Mouse (Mus musculus) heart, embryonic 14.5 days (tissue): ENCODE results near the gene Hpd. TPM values are rescaled to one million over a fixed set of nuclear protein-coding genes. Genes with fewer than 3 reads are reported as not detected.
A peak's percentile ranks its signal among the peaks of the same experiment; 100 is the strongest.

Experiments used
- ATAC-seq: fragments of 200-750 bp; cut with Nextera tagmentation; 2 replicates; pipeline ENCODE4 v1.8.0; 2017; ENCODE audit warnings: low read depth, moderate TSS enrichment; ENCODE audit not compliant: insufficient number of reproducible peaks, insufficient read depth, low FRiP score
- H3K27ac ChIP-seq, 2 experiments: fragments of 200-500 bp in 1 of 2; fragments of 300-500 bp in 1 of 2; sonication (generic) in 1 of 2; replicated peaks in 1 of 2; 2 replicates each; pipeline ENCODE4 v1.5.1; 2012 to 2014; ENCODE audit warnings: low read depth in 2 of 2, low read length in 2 of 2, control low read depth in 1 of 2, mild to moderate bottlenecking in 1 of 2, mixed read lengths in 1 of 2; ENCODE audit not compliant: control insufficient read depth in 1 of 2, insufficient read depth in 1 of 2
- H3K27me3 ChIP-seq: fragments of 300-500 bp; sonication (generic); 2 replicates; pipeline ENCODE4 v1.6.1; 2014; ENCODE audit warnings: mild to moderate bottlenecking, low read length, control low read depth; ENCODE audit not compliant: control insufficient read depth, insufficient read depth
- H3K36me3 ChIP-seq: fragments of 300-500 bp; sonication (generic); 2 replicates; pipeline ENCODE4 v1.6.1; 2014; ENCODE audit warnings: mild to moderate bottlenecking, control low read depth, low read length, mixed read lengths; ENCODE audit not compliant: control insufficient read depth, insufficient read depth
- H3K4me1 ChIP-seq, 2 experiments: fragments of 200-500 bp in 1 of 2; fragments of 300-500 bp in 1 of 2; sonication (generic) in 1 of 2; 2 replicates each; pipeline ENCODE4 v1.6.1; 2012 to 2014; ENCODE audit warnings: low read length in 2 of 2, control low read depth in 1 of 2, mixed read lengths in 1 of 2; ENCODE audit not compliant: control insufficient read depth in 2 of 2, insufficient read depth in 2 of 2
- H3K4me2 ChIP-seq: fragments of 300-500 bp; sonication (generic); 2 replicates; pipeline ENCODE4 v1.6.1; 2014; ENCODE audit warnings: mild to moderate bottlenecking, low read length
- H3K4me3 ChIP-seq, 2 experiments: fragments of 200-500 bp in 1 of 2; fragments of 300-500 bp in 1 of 2; sonication (generic) in 1 of 2; 2 replicates each; pipeline ENCODE4 v1.5.1; 2012 to 2014; ENCODE audit warnings: low read length in 2 of 2, mild to moderate bottlenecking in 2 of 2, control low read depth in 1 of 2, low read depth in 1 of 2, moderate library complexity in 1 of 2; ENCODE audit not compliant: control insufficient read depth in 1 of 2, insufficient read depth in 1 of 2
- H3K9ac ChIP-seq: fragments of 300-500 bp; sonication (generic); 2 replicates; pipeline ENCODE4 v1.6.1; 2014; ENCODE audit warnings: mild to moderate bottlenecking, low read length
- H3K9me3 ChIP-seq: fragments of 300-500 bp; sonication (generic); 2 replicates; pipeline ENCODE4 v1.6.1; 2016; ENCODE audit warnings: low read length, control low read depth; ENCODE audit not compliant: control insufficient read depth
- WGBS: fragments of 180-500 bp; shearing (Covaris S2); extraction: QIAGEN DNeasy Blood & Tissue Kit; methylation state at CpG from one replicate; pipeline ENCODE4 v1.1.7; 2014; 5-methylcytosine and 5-hydroxymethylcytosine counted together
- polyA plus RNA-seq: library from polyadenylated mRNA; unstranded; fragments of >200 nt; fragmentation: Nextera tagmentation; extraction: Ambion mirVana; gene quantifications from 2 replicates; pipeline ENCODE4 v1.2.1, GENCODE M21; 2014

Gene Hpd
- polyA plus RNA-seq, 1 experiment from 2014 or later = not detected

DNA sequence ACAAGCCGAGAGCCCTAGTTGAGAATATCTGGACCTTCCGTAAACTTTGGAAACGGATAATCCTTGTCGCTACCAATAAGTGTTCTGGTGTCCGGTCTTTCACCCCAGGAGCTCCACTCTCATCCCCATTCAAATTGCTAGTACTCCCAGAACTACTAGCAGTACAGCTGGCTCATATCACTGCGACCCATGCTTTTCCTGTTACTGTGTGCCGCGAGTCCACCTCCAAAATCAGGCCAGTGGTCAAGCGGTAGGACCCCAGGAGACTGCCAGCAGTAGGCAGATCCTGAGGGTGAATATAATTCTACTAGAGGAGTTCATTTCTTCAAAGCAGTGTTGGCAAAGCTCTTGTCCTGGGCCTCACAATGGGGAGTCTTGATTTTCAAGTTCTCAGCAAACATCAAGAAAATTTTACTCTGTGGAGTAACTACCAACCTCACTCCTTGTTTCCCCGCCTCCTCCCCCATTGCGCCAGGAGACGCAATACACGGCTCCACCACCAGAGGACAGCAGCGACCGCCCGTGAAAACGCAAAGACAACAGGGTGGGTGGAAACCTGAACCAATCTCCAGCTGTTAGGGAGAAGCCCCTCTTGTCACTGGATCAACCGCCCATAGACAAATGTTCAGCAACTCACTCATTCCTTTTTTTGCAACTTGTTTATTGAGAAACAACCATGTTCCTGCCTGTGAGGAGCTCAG lies 49.3 kb downstream of the Hpd start:
- Histone ChIP-seq H3K4me3 (0 out of 4 replicates have a peak overlapping the region, but pooled peaks have one; percentile 30 to 40), H3K36me3 (0 out of 2 replicates have a peak, but pooled peaks cover 18% of the 10 kb centered on the region), H3K4me1 (peaks cover 60 to 64% of the 10 kb centered on the region in 2 experiments), H3K27ac (peak overlapping the region; percentile 50 to 100), H3K9me3 (no peaks in the 10 kb centered on the region), H3K4me2 (peak overlapping the region; percentile 95), H3K9ac (peak overlapping the region; percentile 100; the same call in 1 of the 2 replicates), H3K27me3 (no peaks in the 10 kb centered on the region)
- no peak for ATAC-seq
- WGBS = 16% methylated on average over 18 of the region's 18 CpGs

DNA sequence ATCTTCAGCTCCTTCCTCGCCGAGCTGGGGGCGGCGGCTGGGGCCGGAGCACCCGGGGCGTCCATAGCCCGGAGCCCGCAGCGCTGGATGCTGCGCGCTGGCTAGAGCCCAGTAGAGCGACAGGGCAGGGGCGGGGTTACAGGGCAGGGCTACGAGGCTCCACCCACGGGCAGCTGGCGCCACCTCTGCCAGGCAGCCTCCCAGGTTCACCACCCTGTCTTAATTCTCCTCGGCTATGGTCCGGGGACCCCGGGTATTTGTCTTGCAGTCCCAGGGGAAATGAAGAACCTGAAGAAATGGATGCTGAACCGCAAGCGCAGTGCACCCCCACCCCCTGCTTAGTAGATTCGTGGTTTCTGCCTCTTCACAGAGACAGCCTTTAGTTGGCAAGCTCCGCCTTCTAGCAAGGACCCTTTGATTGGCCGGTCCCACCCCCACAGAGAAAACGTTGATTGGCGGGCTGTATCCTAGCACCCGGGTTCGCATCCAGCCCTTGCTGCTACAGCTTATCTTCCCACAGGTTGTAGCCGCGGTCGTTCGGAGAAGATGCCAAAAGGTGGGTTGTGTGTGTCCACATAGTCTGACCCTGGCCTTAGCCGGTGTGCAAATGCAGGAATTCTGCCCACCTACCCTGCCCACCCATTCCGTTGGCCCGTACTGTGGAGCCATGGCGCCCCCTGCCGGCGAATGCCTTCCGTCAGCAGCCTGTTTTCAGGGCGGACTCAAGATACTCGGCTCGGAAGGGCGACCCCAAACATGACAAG lies 50.0 kb downstream of the Hpd start, which contains the start of gene Rhof:
Gene Rhof, minus strand, starts transcription at position 385 of the 764 bp plus-strand sequence.
- WGBS = 2% methylated on average over 42 of the region's 44 CpGs
- Histone ChIP-seq H3K36me3 (0 out of 2 replicates have a peak, but pooled peaks cover 18% of the 10 kb centered on the region), H3K4me1 (peaks cover 54 to 57% of the 10 kb centered on the region in 2 experiments), H3K27me3 (no peaks in the 10 kb centered on the region), H3K9ac (peak within 1 kb of the TSS; percentile 57), H3K27ac (peak within 1 kb of the TSS; percentile 19 to 50), H3K4me3 (peak within 1 kb of the TSS; percentile 30 to 40), H3K4me2 (peak within 1 kb of the TSS; percentile 95), H3K9me3 (no peaks in the 10 kb centered on the region)
- peak; percentile 20; the same call in 1 of the 2 replicates for ATAC-seq

DNA sequence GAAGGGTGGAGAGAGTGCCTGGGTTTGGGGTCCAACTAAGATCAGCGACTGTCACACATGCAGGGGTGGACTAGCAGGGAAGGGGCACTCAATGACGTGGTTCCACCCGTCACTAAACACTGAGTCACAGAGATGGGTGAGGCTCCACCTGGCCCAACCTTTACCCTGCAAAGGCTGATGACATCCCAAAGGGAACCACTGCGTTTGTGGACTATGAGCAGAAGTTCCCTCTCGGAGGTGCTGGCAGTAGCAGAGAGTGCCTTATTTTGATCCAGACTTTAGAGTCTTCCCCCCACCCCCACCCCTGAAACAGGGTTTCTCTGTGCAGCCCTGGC lies 51.7 kb downstream of the Hpd start:
- H3K36me3 ChIP-seq = 0 out of 2 replicates have a peak, but pooled peaks cover 15% of the 10 kb centered on the region
- H3K4me2 ChIP-seq = no peak overlapping the region
- WGBS = 88% methylated on average over 5 of the region's 5 CpGs
- ATAC-seq = no peak
- no peak overlapping the region for H3K9ac ChIP-seq
- H3K4me1 ChIP-seq = peaks cover 44 to 47% of the 10 kb centered on the region in 2 experiments
- no peaks in the 10 kb centered on the region for H3K27me3 ChIP-seq
- H3K4me3 ChIP-seq = no peak overlapping the region
- H3K9me3 ChIP-seq = no peaks in the 10 kb centered on the region
- no peak overlapping the region for H3K27ac ChIP-seq

DNA sequence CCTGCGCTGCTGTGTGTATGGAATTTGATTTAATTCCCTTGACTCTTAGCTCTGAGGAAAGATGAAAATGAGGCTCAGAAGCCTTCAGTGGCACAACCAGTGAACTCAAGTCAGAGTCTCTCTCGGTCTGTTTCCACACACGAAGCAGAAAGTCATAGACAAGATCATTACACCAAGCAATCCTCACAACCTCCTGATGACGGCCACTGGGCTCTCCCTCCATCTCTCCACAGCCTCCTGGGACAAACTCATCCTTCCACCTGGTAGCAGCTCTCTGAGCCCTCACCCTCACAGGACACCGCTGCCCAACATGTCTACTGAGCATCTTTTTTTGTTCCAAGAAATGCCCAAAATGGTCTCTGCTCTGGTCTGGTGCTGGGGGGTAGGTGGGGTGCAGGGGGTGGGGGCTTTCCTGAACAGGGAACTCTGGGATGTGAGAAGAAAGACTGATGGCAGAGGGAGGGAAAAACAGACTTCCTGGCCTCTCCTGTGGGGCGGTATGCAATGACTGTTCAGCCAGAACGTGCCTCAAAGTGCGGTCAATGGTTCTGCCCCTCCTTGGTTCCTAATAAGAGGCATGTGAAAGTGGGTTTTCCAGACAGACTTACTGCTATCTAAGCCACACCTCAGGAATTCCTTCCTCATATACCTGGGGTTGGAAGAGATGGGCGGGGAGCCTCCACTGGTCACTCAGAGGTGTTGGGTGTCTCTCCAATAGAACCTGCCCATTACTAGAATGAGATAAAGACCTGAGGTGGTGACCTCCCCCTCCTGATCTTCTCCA lies 52.3 kb downstream of the Hpd start:
- H3K4me2 ChIP-seq = no peak overlapping the region
- no peak overlapping the region for H3K27ac ChIP-seq
- 0 out of 2 replicates have a peak, but pooled peaks cover 15% of the 10 kb centered on the region for H3K36me3 ChIP-seq
- no peak overlapping the region for H3K4me3 ChIP-seq
- no peak for ATAC-seq
- 87% methylated on average over 9 of the region's 9 CpGs for WGBS
- H3K27me3 ChIP-seq = no peaks in the 10 kb centered on the region
- H3K9me3 ChIP-seq = no peaks in the 10 kb centered on the region
- H3K9ac ChIP-seq = no peak overlapping the region
- peaks cover 41 to 44% of the 10 kb centered on the region in 2 experiments for H3K4me1 ChIP-seq

DNA sequence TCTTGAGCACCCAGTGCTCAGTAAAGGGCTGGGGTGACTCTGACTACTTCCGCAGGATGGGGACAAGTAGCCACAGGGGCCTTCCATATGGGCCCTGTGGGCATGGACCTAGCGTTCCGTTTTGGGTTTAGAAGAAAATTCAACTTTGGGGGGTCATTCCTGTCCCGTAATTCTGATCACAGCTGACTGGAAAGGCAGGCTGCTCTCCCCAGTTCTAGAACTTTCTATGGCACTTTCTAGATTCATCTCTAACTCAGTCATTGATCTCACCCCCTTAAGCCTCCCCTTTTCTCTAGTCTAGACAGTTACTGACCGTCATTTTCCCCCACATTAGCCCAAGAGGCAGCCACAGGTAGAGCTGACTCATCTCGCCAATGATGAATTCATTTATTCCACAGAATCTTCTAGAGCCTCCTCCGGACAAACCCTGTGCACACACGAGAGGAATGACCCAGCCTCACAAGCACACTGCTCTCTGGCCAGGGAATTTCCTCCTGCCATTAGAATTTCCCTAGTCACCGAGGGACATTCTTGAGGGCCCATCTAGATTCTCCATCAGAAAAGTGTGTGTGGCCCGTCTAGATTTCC lies 53.3 kb downstream of the Hpd start:
- 0 out of 2 replicates have a peak, but pooled peaks cover 15% of the 10 kb centered on the region for H3K36me3 ChIP-seq
- no peaks in the 10 kb centered on the region for H3K27me3 ChIP-seq
- peaks cover 32 to 34% of the 10 kb centered on the region in 2 experiments for H3K4me1 ChIP-seq
- H3K9me3 ChIP-seq = no peaks in the 10 kb centered on the region
- H3K27ac ChIP-seq = no peak overlapping the region
- WGBS = 73% methylated on average over 10 of the region's 10 CpGs
- ATAC-seq = no peak
- no peak overlapping the region for H3K4me2 ChIP-seq
- no peak overlapping the region for H3K4me3 ChIP-seq
- no peak overlapping the region for H3K9ac ChIP-seq

DNA sequence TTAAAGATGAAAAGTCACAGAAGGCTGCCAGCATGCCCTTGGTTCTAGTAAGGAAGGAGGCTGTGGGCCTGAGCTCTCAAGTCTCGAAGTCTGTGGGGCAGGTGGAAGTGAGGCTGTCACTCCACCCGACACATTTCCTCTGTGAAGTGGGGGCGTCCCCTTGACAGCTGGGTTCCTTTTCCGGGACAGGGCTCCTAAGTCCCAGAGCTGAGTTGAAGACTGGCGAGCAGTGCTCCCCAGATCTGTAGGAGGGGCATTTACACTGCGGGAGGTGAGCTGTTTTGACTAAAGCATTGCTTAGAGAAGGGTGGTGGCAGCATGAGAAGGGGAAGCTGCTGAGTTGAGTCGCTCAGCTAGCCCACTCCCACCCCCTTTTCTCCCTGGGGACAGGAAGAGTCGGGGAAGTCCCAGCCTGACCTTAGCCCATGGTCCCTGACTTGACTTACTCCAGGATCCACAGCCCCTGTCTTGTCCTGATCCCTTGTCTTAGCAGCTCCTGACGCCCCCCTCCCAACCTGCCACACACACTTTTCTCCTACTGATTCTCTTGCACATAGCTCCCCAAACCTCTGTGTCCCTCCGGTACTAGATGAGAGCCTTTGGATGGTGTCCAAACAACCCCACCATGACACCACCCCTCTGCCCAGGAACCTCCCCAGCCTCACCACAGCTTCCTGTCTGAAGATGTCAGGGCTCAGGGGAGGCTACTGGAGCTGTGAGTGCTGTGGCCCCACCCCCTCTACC lies 53.9 kb downstream of the Hpd start:
- 54% methylated on average over 10 of the region's 10 CpGs for WGBS
- ATAC-seq = no peak
- no peaks in the 10 kb centered on the region for H3K27me3 ChIP-seq
- peaks cover 28% of the 10 kb centered on the region in 2 experiments for H3K4me1 ChIP-seq
- no peak overlapping the region for H3K4me3 ChIP-seq
- no peak overlapping the region for H3K4me2 ChIP-seq
- H3K36me3 ChIP-seq = 0 out of 2 replicates have a peak, but pooled peaks cover 9% of the 10 kb centered on the region
- H3K27ac ChIP-seq = no peak overlapping the region
- no peak overlapping the region for H3K9ac ChIP-seq
- H3K9me3 ChIP-seq = no peaks in the 10 kb centered on the region
